Mouse (Mus musculus): Measurements from ENCODE around the gene Ep400. TPM values are rescaled to one million over a fixed set of nuclear protein-coding genes. Genes with fewer than 3 reads are reported as not detected.
A peak's percentile ranks its signal among the peaks of the same experiment; 100 is the strongest.
"Not testable (repeated sequence)": the region's sequence is repeated elsewhere in the genome, so short reads cannot be mapped to it uniquely, and the experiment has no call there.

Ep400 gene
- polyA plus RNA-seq, 1 experiment from 2014 or later, result 61.4 TPM

GRCm38 (mm10) chr5:110774511-110774910, 4.0 kb upstream of the Ep400 start:
- Histone ChIP-seq H3K36me3 (peaks cover 49% of the 10 kb centered on the region), H3K4me3 (no peak overlapping the region), H3K27me3 (no peaks in the 10 kb centered on the region), H3K4me2 (replicated peaks) (no peak overlapping the region), H3K9ac (no peak overlapping the region), H3K9me3 (replicated peaks) (no peaks in the 10 kb centered on the region), H3K4me1 (peaks cover 12% of the 10 kb centered on the region), H3K27ac (no peak overlapping the region)
- WGBS, result 94% methylated on average over 11 of the region's 11 CpGs
- no peak for ATAC-seq (ENCODE audit: low FRiP score)

GRCm38 (mm10) chr5:110772945-110773344, 2.4 kb upstream of the Ep400 start:
- not testable (repeated sequence) for ATAC-seq (ENCODE audit: low FRiP score)
- WGBS, result 96% methylated on average over 6 of the region's 10 CpGs

GRCm38 (mm10) chr5:110770031-110770445, 479 bp downstream of the Ep400 start:
- H3K4me3 ChIP-seq, result peak overlapping the region; percentile 94
- H3K27ac ChIP-seq, result peak overlapping the region; percentile 95
- peaks cover 15% of the 10 kb centered on the region for H3K4me1 ChIP-seq
- H3K27me3 ChIP-seq, result no peaks in the 10 kb centered on the region
- under 1% methylated on average over 58 of the region's 58 CpGs for WGBS
- no peaks in the 10 kb centered on the region for H3K9me3 ChIP-seq (replicated peaks)
- H3K4me2 ChIP-seq (replicated peaks), result peak overlapping the region; percentile 85
- peak overlapping the region; percentile 94 for H3K9ac ChIP-seq
- ATAC-seq (ENCODE audit: low FRiP score), result peak; percentile 52
- H3K36me3 ChIP-seq, result peaks cover 21% of the 10 kb centered on the region

More at GRCm38 (mm10) chr5:110772945-110773344, 2.4 kb upstream of the Ep400 start:
- H3K4me3 ChIP-seq; H3K4me2 ChIP-seq (replicated peaks); H3K27ac ChIP-seq; H3K9ac ChIP-seq; H3K9me3 ChIP-seq (replicated peaks); H3K27me3 ChIP-seq: not testable (repeated sequence)
- Histone ChIP-seq H3K36me3 (peaks cover 44% of the 10 kb centered on the region), H3K4me1 (peaks cover 15% of the 10 kb centered on the region)

- Histone ChIP-seq H3K27ac (0 out of 2 replicates have a peak overlapping the region, but pooled peaks have one; percentile 95), H3K9ac (peak overlapping the region; percentile 94), H3K36me3 (peaks cover 14% of the 10 kb centered on the region), H3K4me3 (peak overlapping the region; percentile 94), H3K27me3 (no peaks in the 10 kb centered on the region), H3K9me3 (replicated peaks) (no peaks in the 10 kb centered on the region), H3K4me1 (peaks cover 15% of the 10 kb centered on the region), H3K4me2 (replicated peaks) (peak overlapping the region; percentile 85)
- 66% methylated on average over 4 of the region's 4 CpGs for WGBS
- ATAC-seq (ENCODE audit: low FRiP score), result no peak
Measured at GRCm38 (mm10) chr5:110769272-110769671, 1.2 kb downstream of the Ep400 start.

GRCm38 (mm10) chr5:110763890-110764289, 6.6 kb downstream of the Ep400 start:
- H3K4me2 ChIP-seq (replicated peaks), result no peak overlapping the region
- peaks cover 8% of the 10 kb centered on the region for H3K4me1 ChIP-seq
- H3K9ac ChIP-seq, result no peak overlapping the region
- H3K9me3 ChIP-seq (replicated peaks), result no peaks in the 10 kb centered on the region
- no peaks in the 10 kb centered on the region for H3K27me3 ChIP-seq
- H3K4me3 ChIP-seq, result no peak overlapping the region
- H3K27ac ChIP-seq, result no peak overlapping the region
- H3K36me3 ChIP-seq, result peaks cover 5% of the 10 kb centered on the region; the same call in 1 of the 2 replicates
- ATAC-seq (ENCODE audit: low FRiP score), result no peak
- WGBS, result 94% methylated on average over 8 of the region's 8 CpGs

- H3K27me3 ChIP-seq, result no peaks in the 10 kb centered on the region
- H3K9me3 ChIP-seq (replicated peaks), result no peaks in the 10 kb centered on the region
- H3K36me3 ChIP-seq, result 0 out of 2 replicates have a peak, but pooled peaks cover 8% of the 10 kb centered on the region
- H3K4me1 ChIP-seq, result no peaks in the 10 kb centered on the region
- no peak overlapping the region for H3K27ac ChIP-seq
- H3K4me2 ChIP-seq (replicated peaks), result no peak overlapping the region
- no peak overlapping the region for H3K9ac ChIP-seq
- H3K4me3 ChIP-seq, result no peak overlapping the region
- no peak for ATAC-seq (ENCODE audit: low FRiP score)
- 84% methylated on average over 1 of the region's 1 CpGs for WGBS
Measured at GRCm38 (mm10) chr5:110745021-110745420, 25.5 kb downstream of the Ep400 start.

GRCm38 (mm10) chr5:110739496-110740275, 30.8 kb downstream of the Ep400 start:
- ATAC-seq (ENCODE audit: low FRiP score), result no peak
- peaks cover 48% of the 10 kb centered on the region for H3K36me3 ChIP-seq
- H3K9ac ChIP-seq, result no peak overlapping the region
- WGBS, result 94% methylated on average over 7 of the region's 7 CpGs
- no peaks in the 10 kb centered on the region for H3K9me3 ChIP-seq (replicated peaks)
- H3K27ac ChIP-seq, result no peak overlapping the region
- no peaks in the 10 kb centered on the region for H3K4me1 ChIP-seq
- H3K4me3 ChIP-seq, result no peak overlapping the region
- no peaks in the 10 kb centered on the region for H3K27me3 ChIP-seq
- H3K4me2 ChIP-seq (replicated peaks), result no peak overlapping the region

- WGBS, result 86% methylated on average over 1 of the region's 1 CpGs
- no peak overlapping the region for H3K27ac ChIP-seq
- no peak overlapping the region for H3K4me3 ChIP-seq
- no peak for ATAC-seq (ENCODE audit: low FRiP score)
- no peaks in the 10 kb centered on the region for H3K9me3 ChIP-seq (replicated peaks)
- H3K4me2 ChIP-seq (replicated peaks), result no peak overlapping the region
- H3K4me1 ChIP-seq, result no peaks in the 10 kb centered on the region
- H3K36me3 ChIP-seq, result peaks cover 71% of the 10 kb centered on the region
- H3K27me3 ChIP-seq, result no peaks in the 10 kb centered on the region
- no peak overlapping the region for H3K9ac ChIP-seq
Measured at GRCm38 (mm10) chr5:110735606-110736005, 34.9 kb downstream of the Ep400 start.

- Histone ChIP-seq H3K4me2 (replicated peaks) (no peak overlapping the region), H3K9me3 (replicated peaks) (no peaks in the 10 kb centered on the region), H3K36me3 (peaks cover 64% of the 10 kb centered on the region), H3K4me3 (no peak overlapping the region), H3K4me1 (no peaks in the 10 kb centered on the region), H3K9ac (no peak overlapping the region), H3K27ac (no peak overlapping the region), H3K27me3 (no peaks in the 10 kb centered on the region)
- no peak for ATAC-seq (ENCODE audit: low FRiP score)
- WGBS, result 92% methylated on average over 4 of the region's 4 CpGs
Measured at GRCm38 (mm10) chr5:110733231-110733823, 37.2 kb downstream of the Ep400 start.

- WGBS, result 94% methylated on average over 2 of the region's 2 CpGs
- Histone ChIP-seq H3K36me3 (peaks cover 62% of the 10 kb centered on the region), H3K9me3 (replicated peaks) (no peaks in the 10 kb centered on the region), H3K9ac (no peak overlapping the region), H3K27me3 (no peaks in the 10 kb centered on the region), H3K4me2 (replicated peaks) (no peak overlapping the region), H3K4me1 (no peaks in the 10 kb centered on the region), H3K27ac (no peak overlapping the region), H3K4me3 (no peak overlapping the region)
- no peak for ATAC-seq (ENCODE audit: low FRiP score)
Measured at GRCm38 (mm10) chr5:110731227-110731626, 39.3 kb downstream of the Ep400 start.

GRCm38 (mm10) chr5:110727850-110728249, 42.7 kb downstream of the Ep400 start:
- Histone ChIP-seq H3K27ac (no peak overlapping the region), H3K4me2 (replicated peaks) (no peak overlapping the region), H3K9ac (no peak overlapping the region), H3K9me3 (replicated peaks) (no peaks in the 10 kb centered on the region), H3K4me3 (no peak overlapping the region), H3K36me3 (peaks cover 69% of the 10 kb centered on the region), H3K27me3 (no peaks in the 10 kb centered on the region), H3K4me1 (no peaks in the 10 kb centered on the region)
- 90% methylated on average over 1 of the region's 1 CpGs for WGBS
- ATAC-seq (ENCODE audit: low FRiP score), result no peak

- no peaks in the 10 kb centered on the region for H3K27me3 ChIP-seq
- 93% methylated on average over 2 of the region's 2 CpGs for WGBS
- H3K36me3 ChIP-seq, result peaks cover 74% of the 10 kb centered on the region
Measured at GRCm38 (mm10) chr5:110723543-110723942, 47.0 kb downstream of the Ep400 start.

More at GRCm38 (mm10) chr5:110723543-110723942, 47.0 kb downstream of the Ep400 start:
- no peak for ATAC-seq (ENCODE audit: low FRiP score)
- Histone ChIP-seq H3K9ac (no peak overlapping the region), H3K4me2 (replicated peaks) (no peak overlapping the region), H3K9me3 (replicated peaks) (no peaks in the 10 kb centered on the region), H3K4me1 (no peaks in the 10 kb centered on the region), H3K27ac (no peak overlapping the region), H3K4me3 (no peak overlapping the region)
